Mouse (Mus musculus) adrenal gland (tissue): ENCODE results near the gene Fli1.

Source experiments
- intact Hi-C: fragments of 180-260 bp; cut with DNase I; formaldehyde crosslinking; loops from one replicate; pipeline ENCODE4 v1.15.1; 2025

The Fli1 gene

GRCm38 (mm10) chr9:32411507-32411906 is 131.2 kb downstream of the Fli1 start:
- intact Hi-C loops = loop anchor here (5.0 kb wide), 1 partner anchor 46 kb away; no protein-coding TSS in a partner anchor

- intact Hi-C loops = loop anchor here (5.0 kb wide), 1 partner anchor 47 kb away; no protein-coding TSS in a partner anchor
Measured at GRCm38 (mm10) chr9:32410671-32411070, 132.0 kb downstream of the Fli1 start.

DNA sequence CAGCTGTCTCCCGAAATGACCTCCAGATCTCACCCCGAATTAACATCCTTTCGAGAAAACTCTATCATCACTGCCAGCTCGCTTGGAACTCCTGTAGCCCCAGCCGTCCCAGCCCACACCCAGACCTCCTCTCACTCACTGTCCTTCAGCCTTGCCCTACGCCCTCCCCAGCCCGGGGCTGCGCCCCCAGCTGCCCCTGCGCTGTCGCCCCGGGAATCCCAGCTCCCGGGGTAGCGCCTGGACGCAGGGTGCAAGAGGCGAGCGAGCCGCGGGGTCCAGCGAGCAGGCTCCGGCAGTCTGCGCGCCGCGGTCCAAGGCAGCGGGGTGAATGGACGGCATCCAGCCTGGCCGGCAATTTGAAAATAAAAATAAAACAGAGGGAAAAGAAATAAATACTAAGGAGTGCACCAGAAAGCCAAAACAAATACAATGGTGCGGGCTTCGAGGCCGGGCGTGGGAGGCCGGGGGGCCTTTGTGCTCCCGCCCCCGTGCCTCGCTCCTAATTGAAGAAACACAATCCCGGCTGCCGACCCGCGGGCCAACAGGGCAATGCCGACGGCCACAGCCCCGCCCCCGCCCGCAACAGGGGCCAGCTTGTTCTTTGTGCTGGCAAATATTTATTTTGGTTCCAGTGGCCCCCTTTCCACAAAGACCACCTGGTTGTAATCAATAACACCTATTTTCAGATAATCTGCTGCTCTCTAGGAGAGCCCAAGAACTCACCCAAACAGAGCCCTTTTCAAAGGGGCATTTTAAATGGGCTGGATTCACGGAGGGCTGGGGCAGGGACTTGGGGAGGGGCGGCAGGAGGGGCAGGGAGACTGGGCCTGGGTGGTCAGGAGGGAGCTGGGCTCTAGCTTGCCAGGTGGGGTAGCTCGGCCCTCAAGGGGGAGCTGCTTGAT is 133.3 kb downstream of the Fli1 start:
- intact Hi-C loops = loop anchor here (5.0 kb wide), 3 partner anchors 528 to 838 kb away; no protein-coding TSS in a partner anchor

DNA sequence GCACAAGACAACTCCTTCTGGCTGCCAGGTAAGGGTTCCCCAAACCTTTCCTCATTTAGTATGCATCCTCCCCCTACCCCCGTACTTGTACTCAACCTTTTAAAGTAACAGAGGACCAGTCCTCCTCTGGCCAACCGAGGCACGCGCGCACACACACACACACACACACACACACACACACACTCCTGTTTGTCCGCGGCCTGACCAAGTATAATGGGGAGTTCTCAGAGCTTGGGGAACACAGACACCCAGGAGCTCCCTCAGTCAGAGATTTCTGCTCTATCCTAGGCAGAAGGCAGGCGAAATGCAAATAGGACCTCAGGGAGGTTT is 134.0 kb downstream of the Fli1 start:
- intact Hi-C loops = loop anchor here (5.0 kb wide), 3 partner anchors 529 to 839 kb away; no protein-coding TSS in a partner anchor

DNA sequence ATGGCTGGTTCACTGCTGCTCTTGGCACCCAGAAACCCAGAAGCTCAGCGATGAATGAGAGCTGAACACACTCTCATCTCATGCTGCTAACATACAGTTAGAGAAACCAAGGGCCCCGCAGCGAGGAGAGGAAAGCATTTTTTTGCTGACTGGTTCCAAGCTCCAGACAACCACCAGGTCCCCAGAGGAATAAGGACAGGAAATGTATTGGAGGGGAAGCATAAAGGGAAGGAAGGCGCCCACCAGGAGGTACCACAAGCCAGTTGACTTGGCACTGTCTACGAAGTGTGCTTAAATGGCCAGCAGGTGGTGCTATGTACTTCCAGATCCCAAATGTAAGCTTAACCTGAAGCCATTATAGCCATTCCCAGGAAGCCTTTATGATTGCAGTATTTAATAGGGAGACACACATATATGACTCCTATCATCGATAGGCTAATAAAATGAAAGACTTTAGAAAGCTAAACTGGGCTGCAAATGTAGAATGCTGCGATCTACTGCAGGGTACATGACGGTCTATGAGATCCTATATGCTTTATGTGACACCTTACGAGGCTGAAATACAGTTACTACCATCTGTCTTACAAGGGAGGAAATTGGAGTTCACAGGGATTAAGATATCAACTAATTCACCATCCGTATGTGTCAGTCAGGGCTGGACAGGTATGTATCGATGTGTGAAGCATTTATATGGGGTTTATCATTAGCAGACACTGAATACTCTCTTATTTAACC is 137.3 kb downstream of the Fli1 start:
- intact Hi-C loops = loop anchor here (2.0 to 5.0 kb wide), 4 partner anchors 181 to 842 kb away; no protein-coding TSS in a partner anchor

- intact Hi-C loops = no loop called here
Measured at GRCm38 (mm10) chr9:32400662-32401161, 141.9 kb downstream of the Fli1 start.

DNA sequence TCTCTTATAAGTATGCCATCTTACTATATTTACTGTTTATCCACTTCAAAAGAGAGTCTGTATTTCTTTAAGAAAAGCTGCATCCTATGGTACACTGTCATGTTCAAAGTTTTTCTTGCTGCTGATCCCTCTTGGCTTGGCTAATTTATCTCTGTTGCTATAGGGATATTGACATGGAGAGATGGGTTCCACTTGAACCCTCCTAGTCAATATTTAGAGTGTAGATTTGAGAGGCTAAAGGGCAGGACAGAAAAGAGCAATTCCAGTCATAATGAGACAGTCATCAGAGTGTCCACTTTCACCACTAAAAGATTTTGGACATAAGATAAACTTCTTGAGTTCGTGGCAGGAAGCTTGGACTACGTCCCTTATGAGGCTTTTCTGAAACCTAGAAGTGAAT is 142.4 kb downstream of the Fli1 start:
- intact Hi-C loops = no loop called here

- intact Hi-C loops = no loop called here
Measured at GRCm38 (mm10) chr9:32394761-32395161, 147.9 kb downstream of the Fli1 start.

GRCm38 (mm10) chr9:32392716-32393115 is 149.9 kb downstream of the Fli1 start:
- intact Hi-C loops = no loop called here

GRCm38 (mm10) chr9:32391701-32392100 is 151.0 kb downstream of the Fli1 start:
- intact Hi-C loops = no loop called here

GRCm38 (mm10) chr9:32391092-32391491 is 151.6 kb downstream of the Fli1 start:
- intact Hi-C loops = no loop called here

- intact Hi-C loops = no loop called here
Measured at GRCm38 (mm10) chr9:32388120-32388519, 154.5 kb downstream of the Fli1 start.

DNA sequence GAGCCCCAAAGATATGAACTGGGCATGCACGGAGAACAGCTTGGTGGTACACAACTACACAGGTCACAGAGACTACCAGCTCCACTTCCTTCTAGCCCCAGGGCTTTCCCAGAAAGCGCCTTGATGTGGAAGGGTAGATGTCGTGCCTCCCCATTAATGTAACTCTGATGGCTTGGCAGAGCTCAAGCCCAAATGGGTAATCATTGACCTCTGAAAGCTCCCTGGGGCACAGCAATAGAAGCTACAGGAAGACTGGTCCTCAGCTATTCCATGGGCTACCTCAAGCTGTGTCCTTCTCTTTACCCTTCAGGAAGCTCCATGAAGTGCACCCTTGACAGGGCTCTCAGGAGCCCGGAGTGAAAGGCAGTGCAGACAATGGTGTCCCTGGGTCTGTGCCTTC is 157.8 kb downstream of the Fli1 start:
- intact Hi-C loops = no loop called here

- intact Hi-C loops = no loop called here
Measured at GRCm38 (mm10) chr9:32376863-32377590, 165.6 kb downstream of the Fli1 start.

DNA sequence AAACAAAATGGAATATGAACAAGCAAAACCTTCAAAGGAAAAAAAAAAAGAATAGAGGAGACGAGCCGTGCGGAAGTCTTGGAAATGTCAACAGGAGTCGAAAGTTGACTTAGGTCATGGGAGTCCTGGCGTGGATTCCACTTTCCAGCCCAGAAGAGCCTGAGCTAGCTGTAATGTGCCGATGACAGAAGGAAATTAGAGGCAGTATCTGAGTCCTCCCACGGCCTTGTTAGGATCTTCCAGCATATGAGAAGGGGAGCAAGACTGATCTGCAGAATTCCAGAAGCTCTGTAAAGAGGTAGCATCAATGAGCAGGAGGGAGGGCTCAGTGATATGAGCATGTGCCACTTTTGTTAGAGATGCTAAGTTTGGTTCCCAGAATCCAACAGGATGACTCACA is 166.6 kb downstream of the Fli1 start:
- intact Hi-C loops = no loop called here

- intact Hi-C loops = no loop called here
Measured at GRCm38 (mm10) chr9:32373656-32374055, 169.0 kb downstream of the Fli1 start.
